Mouse (Mus musculus) urinary bladder, adult 2 months (tissue): ENCODE measurements around the gene Rgs2. TPM values are rescaled to one million over a fixed set of nuclear protein-coding genes. Genes with fewer than 3 reads are reported as not detected.

Experiments used
- DNase-seq: peaks from one replicate; pipeline ENCODE4 v3.0.0; 2022; ENCODE audit warnings: low spot score
- polyA plus RNA-seq: library from polyadenylated mRNA; depleted of rRNA; stranded (reverse); fragments of >200 nt; gene quantifications from 2 replicates; pipeline ENCODE4 v1.2.3, GENCODE M21; 2012; rRNA removed

Rgs2 gene
- polyA plus RNA-seq: 123 and 233 TPM in 2 replicates

- DNase-seq: peak; percentile 97
Measured at GRCm38 (mm10) chr1:144003904-144004740, at the start of gene Rgs2. TSS of gene Rgs2 (minus strand) at chr1:144004161.

- DNase-seq: no peak
Measured at GRCm38 (mm10) chr1:144053401-144053800, 49.4 kb upstream of the Rgs2 start.

GRCm38 (mm10) chr1:144041826-144042225 is 37.9 kb upstream of the Rgs2 start:
- DNase-seq: no peak

GRCm38 (mm10) chr1:144033498-144033897 is 29.5 kb upstream of the Rgs2 start:
- DNase-seq: no peak

GRCm38 (mm10) chr1:144030499-144030898 is 26.5 kb upstream of the Rgs2 start:
- no peak for DNase-seq

GRCm38 (mm10) chr1:144029679-144030078 is 25.7 kb upstream of the Rgs2 start:
- no peak for DNase-seq

GRCm38 (mm10) chr1:144018417-144018958 is 14.5 kb upstream of the Rgs2 start:
- DNase-seq: no peak

- DNase-seq: no peak
Measured at GRCm38 (mm10) chr1:144013913-144014312, 10.0 kb upstream of the Rgs2 start.

GRCm38 (mm10) chr1:144007341-144007740 is 3.4 kb upstream of the Rgs2 start:
- DNase-seq: no peak

- peak; percentile 32 for DNase-seq
Measured at GRCm38 (mm10) chr1:144006542-144006941, 2.6 kb upstream of the Rgs2 start.

GRCm38 (mm10) chr1:144005648-144006047 is 1.7 kb upstream of the Rgs2 start:
- DNase-seq: no peak

GRCm38 (mm10) chr1:144004741-144005140 is 780 bp upstream of the Rgs2 start:
- DNase-seq: no peak

GRCm38 (mm10) chr1:144003416-144003815 is 545 bp downstream of the Rgs2 start:
- DNase-seq: no peak

GRCm38 (mm10) chr1:144002715-144003066 is 1.3 kb downstream of the Rgs2 start:
- no peak for DNase-seq

- DNase-seq: no peak
Measured at GRCm38 (mm10) chr1:144002036-144002714, 1.8 kb downstream of the Rgs2 start.

- no peak for DNase-seq
Measured at GRCm38 (mm10) chr1:144000246-144000645, 3.7 kb downstream of the Rgs2 start.

GRCm38 (mm10) chr1:143999371-143999920 is 4.5 kb downstream of the Rgs2 start:
- DNase-seq: no peak

- no peak for DNase-seq
Measured at GRCm38 (mm10) chr1:143993026-143993425, 10.9 kb downstream of the Rgs2 start.

GRCm38 (mm10) chr1:143992528-143992927 is 11.4 kb downstream of the Rgs2 start:
- no peak for DNase-seq

GRCm38 (mm10) chr1:143990263-143990662 is 13.7 kb downstream of the Rgs2 start:
- no peak for DNase-seq

- no peak for DNase-seq
Measured at GRCm38 (mm10) chr1:143989773-143990172, 14.2 kb downstream of the Rgs2 start.

- no peak for DNase-seq
Measured at GRCm38 (mm10) chr1:143988756-143989155, 15.2 kb downstream of the Rgs2 start.
